Mouse (Mus musculus) duodenum, adult 2 months (tissue): ENCODE measurements around the gene Oasl2. TPM values are rescaled to one million over a fixed set of nuclear protein-coding genes. Genes with fewer than 3 reads are reported as not detected.

Source experiments
- polyA plus RNA-seq: library from polyadenylated mRNA; depleted of rRNA; stranded (reverse); fragments of >200 nt; gene quantifications from 2 replicates; pipeline ENCODE4 v1.2.3, GENCODE M21; 2012; ENCODE audit warnings: low replicate concordance; rRNA removed

Oasl2 gene
- polyA plus RNA-seq, result 7.4 and 29.4 TPM in 2 replicates

GRCm38 (mm10) chr5:114896688-114897373 lies at the start of gene Oasl2:
TSS of gene Oasl2 (plus strand) at chr5:114896936.

GRCm38 (mm10) chr5:114853364-114853763 lies 43.4 kb upstream of the Oasl2 start, which contains the start of gene 4930519G04Rik:
TSS of gene 4930519G04Rik (plus strand) at chr5:114853664.

GRCm38 (mm10) chr5:114858582-114858981 lies 38.2 kb upstream of the Oasl2 start, which contains the start of gene Gm9936:
TSS of gene Gm9936 (minus strand) at chr5:114858682.

GRCm38 (mm10) chr5:114922998-114923473 lies 26.3 kb downstream of the Oasl2 start, which contains the start of gene Oasl1:
TSS of gene Oasl1 (plus strand) at chr5:114923240.

GRCm38 (mm10) chr5:114942074-114942765 lies 45.5 kb downstream of the Oasl2 start, which contains the start of gene 2210016L21Rik:
TSS of gene 2210016L21Rik (plus strand) at chr5:114942158.

Other genes starting within 250 kb of the Oasl2 start
- 2.0 and 4.0 TPM in 2 replicates for gene Trpv4, start 238.5 kb upstream of the Oasl2 start, polyA plus RNA-seq
- 141 and 243 TPM in 2 replicates for gene Gltp, start 206.0 kb upstream of the Oasl2 start, polyA plus RNA-seq
- gene Tchp, start 189.2 kb upstream of the Oasl2 start, polyA plus RNA-seq, result 2.9 and 7.1 TPM in 2 replicates
- gene Ankrd13a, start 122.3 kb upstream of the Oasl2 start, polyA plus RNA-seq, result 77.4 and 78.8 TPM in 2 replicates
- 14.0 and 21.1 TPM in 2 replicates for gene Git2, start 121.4 kb upstream of the Oasl2 start, polyA plus RNA-seq
- gene 1500011B03Rik, start 73.5 kb upstream of the Oasl2 start, polyA plus RNA-seq, result 4.2 and 11.5 TPM in 2 replicates
- not detected in 2 replicates for gene 4930519G04Rik, start 43.3 kb upstream of the Oasl2 start, polyA plus RNA-seq
- not detected in 2 replicates for gene Gm9936, start 38.3 kb upstream of the Oasl2 start, polyA plus RNA-seq
- gene Oasl1, start 26.3 kb downstream of the Oasl2 start, polyA plus RNA-seq, result 61.4 and 170 TPM in 2 replicates
- 8.0 and 12.2 TPM in 2 replicates for gene 2210016L21Rik, start 45.2 kb downstream of the Oasl2 start, polyA plus RNA-seq
- gene Hnf1a, start 74.2 kb downstream of the Oasl2 start, polyA plus RNA-seq, result 27.0 and 31.0 TPM in 2 replicates
- 55.0 and 82.5 TPM in 2 replicates for gene Sppl3, start 114.2 kb downstream of the Oasl2 start, polyA plus RNA-seq
- not detected in 2 replicates for gene Gm10401, start 201.4 kb downstream of the Oasl2 start, polyA plus RNA-seq
- gene Acads, start 222.4 kb downstream of the Oasl2 start, polyA plus RNA-seq, result 108 and 115 TPM in 2 replicates
- gene Unc119b, start 238.0 kb downstream of the Oasl2 start, polyA plus RNA-seq, result 22.9 and 24.4 TPM in 2 replicates